Mouse (Mus musculus) forelimb bud, embryonic 11.5 days (tissue): ENCODE results near the gene Pus7.
"Not testable (repeated sequence)": the region's sequence is repeated elsewhere in the genome, so short reads cannot be mapped to it uniquely, and the experiment has no call there.

Source experiments
- DNase-seq: peaks from one replicate; pipeline ENCODE4 v3.0.0-alpha.2; 2012; ENCODE audit warnings: low read depth, low spot score

Pus7 gene

GRCm38 (mm10) chr5:23755591-23755990 is 27.9 kb downstream of the Pus7 start:
- no peak for DNase-seq

GRCm38 (mm10) chr5:23749882-23750281 is 33.6 kb downstream of the Pus7 start:
- no peak for DNase-seq

GRCm38 (mm10) chr5:23743261-23743660 is 40.2 kb downstream of the Pus7 start:
- no peak for DNase-seq

DNA sequence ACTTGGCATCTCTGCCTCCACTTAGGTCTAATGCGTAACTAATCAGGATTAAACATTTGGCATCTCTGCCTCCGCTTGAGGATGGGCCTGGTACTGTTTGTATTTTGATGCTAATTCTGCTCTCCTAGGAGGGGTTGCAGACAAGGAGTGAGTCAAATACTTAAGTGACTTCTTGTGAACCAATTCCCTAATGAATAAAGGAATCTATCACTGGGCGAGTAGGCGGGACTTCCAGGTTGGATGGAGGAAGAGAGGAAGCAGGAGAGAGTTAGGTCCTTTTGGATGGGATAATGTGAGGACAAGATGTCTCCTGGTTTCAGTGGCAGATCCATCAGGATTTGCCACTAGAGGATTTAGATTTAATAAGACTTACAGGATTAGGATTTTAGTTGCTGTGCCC is 46.4 kb downstream of the Pus7 start:
- no peak for DNase-seq

DNA sequence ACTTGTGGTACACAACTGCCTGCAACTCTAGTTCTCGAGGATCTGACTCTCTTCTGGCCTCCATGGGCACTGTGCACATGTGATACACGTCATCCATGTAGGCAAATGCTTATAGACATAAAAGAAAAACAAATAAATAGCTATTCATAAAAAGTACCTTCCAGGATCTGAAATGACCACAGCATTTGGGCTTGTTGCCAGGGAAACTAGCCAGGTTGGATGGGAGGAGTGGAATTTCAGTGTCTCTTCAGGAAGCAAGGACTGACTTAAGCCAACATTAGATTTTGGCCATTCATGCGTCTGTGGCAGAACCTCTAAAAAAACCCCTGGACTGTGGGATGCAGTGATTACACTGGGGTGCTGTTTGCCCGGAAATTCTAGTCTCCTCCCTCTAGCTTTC is 47.1 kb downstream of the Pus7 start:
- DNase-seq: no peak

GRCm38 (mm10) chr5:23721956-23722355 is 61.6 kb downstream of the Pus7 start:
- DNase-seq: no peak

DNA sequence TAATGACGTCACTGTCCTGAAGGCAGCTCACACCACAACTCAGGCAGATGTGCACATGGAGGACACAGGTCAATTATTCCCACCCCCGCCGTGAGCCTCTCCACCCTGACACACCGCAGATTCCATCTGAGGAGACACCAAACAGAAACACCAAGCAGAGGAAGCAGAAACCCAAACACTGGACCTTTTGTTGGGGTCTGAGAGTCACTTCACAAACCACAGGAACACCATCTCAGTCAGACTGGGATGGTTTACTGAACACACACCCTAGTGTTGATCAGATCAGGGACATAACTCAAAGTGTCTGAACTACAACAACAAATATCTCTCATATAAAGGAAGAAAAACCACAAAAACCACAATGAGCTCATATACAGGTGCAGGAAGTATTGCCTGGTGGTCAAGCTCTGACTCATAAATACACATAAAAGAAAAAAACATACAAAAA is 64.6 kb downstream of the Pus7 start:
- no peak for DNase-seq

DNA sequence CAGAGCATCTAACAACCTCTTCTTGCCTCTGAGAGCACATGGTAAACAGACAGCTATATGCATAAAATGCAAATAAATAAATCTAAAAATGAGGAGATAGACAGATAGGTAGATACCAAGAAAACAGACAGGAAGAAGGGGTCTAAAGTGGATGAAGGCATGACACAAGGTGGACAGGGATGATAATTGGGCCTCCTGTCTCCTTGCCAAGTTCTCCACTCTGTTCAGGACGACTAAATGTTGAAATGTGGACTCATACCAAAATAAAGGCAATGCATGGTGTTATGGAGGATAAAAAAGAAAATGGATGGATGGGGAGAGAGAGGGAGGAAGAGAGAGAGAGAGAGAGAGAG is 65.4 kb downstream of the Pus7 start:
- DNase-seq: no peak

GRCm38 (mm10) chr5:23717469-23718181 is 65.9 kb downstream of the Pus7 start:
- DNase-seq: no peak

DNA sequence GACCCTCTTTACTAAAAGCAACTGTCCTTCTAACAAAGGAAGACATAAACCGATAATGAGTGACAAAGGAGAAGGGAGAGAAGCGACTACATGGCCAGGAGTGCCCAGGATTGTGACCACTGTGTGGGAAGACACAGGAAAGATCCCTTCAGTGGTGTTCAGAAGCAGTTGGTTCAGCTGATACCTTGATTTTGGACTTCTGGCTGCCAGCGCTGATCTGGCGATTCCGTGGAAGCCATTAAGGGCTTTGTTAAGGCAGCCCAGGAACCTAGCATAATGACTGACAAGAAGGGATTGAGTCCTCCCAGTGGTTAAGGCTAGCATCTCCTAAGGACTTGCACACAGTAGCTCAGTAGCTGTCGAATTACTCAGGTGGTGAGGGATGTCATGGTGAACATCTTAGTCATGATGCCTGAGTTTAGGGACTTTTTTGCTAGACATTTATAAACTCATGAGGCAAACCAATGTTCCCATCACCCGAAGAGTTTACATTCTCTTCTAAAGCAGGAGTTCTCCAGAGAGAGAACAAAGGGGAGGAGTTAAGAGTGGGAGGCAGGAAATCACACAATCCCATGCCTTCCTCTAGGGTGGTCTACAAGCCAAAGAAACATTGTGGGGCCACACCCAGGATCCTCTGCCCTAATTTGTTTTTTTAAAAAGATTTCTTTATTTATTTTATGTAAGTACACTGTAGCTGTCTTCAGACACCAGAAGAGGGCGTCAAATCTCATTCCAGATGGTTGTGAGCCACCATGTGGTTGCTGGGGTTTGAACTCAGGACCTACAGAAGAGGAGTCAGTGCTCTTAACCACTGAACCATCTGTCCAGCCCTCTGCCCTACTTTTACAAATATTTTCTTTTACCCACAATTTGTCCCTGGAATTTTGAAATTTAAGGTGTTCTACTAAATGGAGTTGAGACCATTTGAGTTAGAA is 69.8 kb downstream of the Pus7 start:
- no peak for DNase-seq

GRCm38 (mm10) chr5:23712130-23713001 is 71.1 kb downstream of the Pus7 start:
- DNase-seq: peak; percentile 48

DNA sequence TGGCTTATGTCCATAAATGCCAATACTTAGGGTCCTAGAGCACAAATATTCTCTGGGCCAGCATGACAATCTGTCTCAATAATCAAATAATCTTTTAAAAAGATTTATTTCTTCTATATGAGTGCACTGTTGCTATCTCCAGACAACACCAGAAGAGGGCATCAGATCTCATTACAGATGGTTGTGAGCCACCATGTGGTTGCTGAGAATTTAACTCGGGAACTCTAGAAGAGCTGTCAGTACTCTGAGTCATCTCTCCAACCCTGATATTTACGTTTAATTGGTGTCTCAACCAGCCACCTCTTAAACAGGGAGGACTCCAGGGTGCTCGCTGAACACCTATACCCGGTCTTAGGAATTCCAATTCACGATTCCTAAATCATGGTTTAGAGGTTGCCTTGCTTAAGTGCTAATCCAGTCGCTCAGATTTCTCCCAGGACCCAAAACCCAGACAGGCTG is 71.8 kb downstream of the Pus7 start:
- DNase-seq: not testable (repeated sequence)

- DNase-seq: no peak
Observed at GRCm38 (mm10) chr5:23711244-23711643, 72.3 kb downstream of the Pus7 start.

DNA sequence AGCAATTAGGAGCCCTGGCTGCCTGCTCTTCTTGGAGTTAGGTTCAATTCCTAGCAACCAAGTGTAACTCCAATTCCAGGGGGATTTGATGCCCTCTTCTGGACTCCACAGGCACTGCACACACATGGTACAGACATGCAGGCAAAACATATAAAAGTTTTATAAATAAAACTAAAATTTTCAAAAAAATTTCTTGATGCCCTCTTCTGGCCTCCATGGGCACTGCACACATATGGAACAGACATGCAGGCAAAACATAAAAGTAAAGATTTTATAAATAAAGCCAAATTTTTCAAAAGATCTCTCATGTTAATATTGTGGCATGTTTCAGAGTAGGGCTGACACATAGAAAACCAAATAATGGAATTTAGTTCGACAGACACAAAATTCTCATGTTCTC is 73.8 kb downstream of the Pus7 start:
- no peak for DNase-seq

GRCm38 (mm10) chr5:23706601-23707597 is 76.6 kb downstream of the Pus7 start:
- not testable (repeated sequence) for DNase-seq

DNA sequence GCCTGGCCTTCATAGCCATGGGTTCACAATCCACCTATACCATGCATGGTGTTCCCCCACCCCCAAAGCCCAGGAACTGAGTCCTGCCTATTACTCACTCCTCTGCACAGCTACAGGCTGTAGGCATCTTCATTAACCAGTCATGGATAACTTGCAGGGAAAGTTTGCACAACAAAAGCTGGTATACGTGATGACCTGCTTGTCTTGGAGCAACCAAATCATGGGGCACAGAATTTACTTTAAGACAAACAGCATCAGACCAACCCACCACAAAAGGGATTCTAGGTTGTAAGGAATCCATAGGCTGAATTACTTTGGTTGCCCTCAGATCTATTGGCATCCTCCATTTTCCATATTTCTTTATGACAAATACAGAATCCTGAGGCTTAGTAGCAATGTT is 86.1 kb downstream of the Pus7 start:
- no peak for DNase-seq
